ENCODE assay signal across 16 mouse cellular contexts in genomic region chr6:100995874-100996560, GRCm38 (mm10).
DNase-seq lines count a peak whose midpoint lies in the region; ATAC-seq lines count a peak whose summit lies in the region.
"Had no signal": no experiment of that assay in that cellular context is flagged by ENCODE, and none has a peak within 500 bp of the region (broad histone marks: within the 10 kb centered on the region; RNA-seq: fewer than 3 reads in every experiment).

No protein-coding gene starts in this region.

- ATAC-seq in forebrain, embryonic 12.5 days (ENCODE audit: low FRiP score) = peak; percentile 89
- ATAC-seq in forebrain, embryonic 14.5 days = peak; percentile 82
- peak; percentile 77 for ATAC-seq in hindbrain, embryonic 16.5 days
- peak; percentile 92 for ATAC-seq in neural tube, embryonic 12.5 days (ENCODE audit: low FRiP score, low read depth)
- ATAC-seq: intestine, embryonic 15.5 days had no signal

- H3K4me3 ChIP-seq in forebrain, embryonic 12.5 days (replicated peaks) = no peak overlapping the region
- no peak overlapping the region for H3K4me3 ChIP-seq in forebrain, embryonic 14.5 days (ENCODE audit: low read depth, low read length)
- no peak overlapping the region for H3K4me3 ChIP-seq in hindbrain, embryonic 16.5 days (ENCODE audit: low read length)
- no peak overlapping the region for H3K4me3 ChIP-seq in neural tube, embryonic 12.5 days
- H3K4me3 ChIP-seq: erythroblast, embryonic 14.5 days; intestine, embryonic 15.5 days; limb, embryonic 13.5 days had no signal

- 39% methylated on average over 6 of the region's 6 CpGs for WGBS in forebrain, embryonic 12.5 days
- 34% methylated on average over 6 of the region's 6 CpGs for whole genome bisulfite sequencing in forebrain, embryonic 14.5 days
- WGBS in hindbrain, embryonic 16.5 days = 9% methylated on average over 6 of the region's 6 CpGs
- 20% methylated on average over 6 of the region's 6 CpGs for WGBS in neural tube, embryonic 12.5 days

- peak; percentile 42 for DNase-seq in forebrain, embryonic 14.5 days (ENCODE audit: low spot score)
- no peak for DNase-seq in cerebellum, postnatal 14 days
- DNase-seq in left cerebral cortex, adult 11 months (ENCODE audit: low spot score) = no peak
- no peak for DNase-seq in thymus, postnatal 4 days
- DNase-seq: cerebellum, adult 11 months; heart, adult 18-20 months; kidney, postnatal 14 days; lung, postnatal 4 days; right cerebral cortex, adult 18-20 months; spleen, adult 18-20 months had no signal

- no peaks in the 10 kb centered on the region for H3K9me3 ChIP-seq in forebrain, embryonic 12.5 days
- no peaks in the 10 kb centered on the region for H3K9me3 ChIP-seq in forebrain, embryonic 14.5 days (replicated peaks; ENCODE audit: control insufficient read depth, low read length)
- H3K9me3 ChIP-seq in hindbrain, embryonic 16.5 days (ENCODE audit: control insufficient read depth, low read length) = no peaks in the 10 kb centered on the region
- H3K9me3 ChIP-seq in neural tube, embryonic 12.5 days = no peaks in the 10 kb centered on the region
- H3K9me3 ChIP-seq: intestine, embryonic 15.5 days; limb, embryonic 13.5 days had no signal

- H3K27ac ChIP-seq in forebrain, embryonic 12.5 days = peak overlapping the region; percentile 50; the same call in 1 of the 2 replicates
- H3K27ac ChIP-seq in forebrain, embryonic 14.5 days (ENCODE audit: low read depth, low read length) = no peak overlapping the region; the same call in 1 of the 2 replicates
- H3K27ac ChIP-seq in hindbrain, embryonic 16.5 days (ENCODE audit: low read depth, low read length) = no peak overlapping the region
- H3K27ac ChIP-seq in neural tube, embryonic 12.5 days = no peak overlapping the region
- H3K27ac ChIP-seq: intestine, embryonic 15.5 days; limb, embryonic 13.5 days had no signal

- H3K36me3 ChIP-seq in forebrain, embryonic 12.5 days (replicated peaks) = no peaks in the 10 kb centered on the region
- H3K36me3 ChIP-seq in forebrain, embryonic 14.5 days (ENCODE audit: control insufficient read depth, insufficient read depth, low read length) = no peaks in the 10 kb centered on the region
- no peaks in the 10 kb centered on the region for H3K36me3 ChIP-seq in hindbrain, embryonic 16.5 days (ENCODE audit: control insufficient read depth, insufficient read depth, low read length)
- no peaks in the 10 kb centered on the region for H3K36me3 ChIP-seq in neural tube, embryonic 12.5 days
- H3K36me3 ChIP-seq: intestine, embryonic 15.5 days; limb, embryonic 13.5 days had no signal

- peaks cover 8% of the 10 kb centered on the region for H3K4me1 ChIP-seq in forebrain, embryonic 12.5 days
- peaks cover 4% of the 10 kb centered on the region; the same call in 1 of the 2 replicates for H3K4me1 ChIP-seq in forebrain, embryonic 14.5 days (ENCODE audit: control insufficient read depth, insufficient read depth, low read length)
- H3K4me1 ChIP-seq in hindbrain, embryonic 16.5 days (ENCODE audit: control insufficient read depth, insufficient read depth, low read depth, low read length) = no peaks in the 10 kb centered on the region; the same call in 1 of the 2 replicates
- peaks cover 13% of the 10 kb centered on the region; the same call in 1 of the 2 replicates for H3K4me1 ChIP-seq in neural tube, embryonic 12.5 days
- H3K4me1 ChIP-seq: intestine, embryonic 15.5 days had no signal

- no peaks in the 10 kb centered on the region for H3K27me3 ChIP-seq in forebrain, embryonic 12.5 days
- no peaks in the 10 kb centered on the region for H3K27me3 ChIP-seq in forebrain, embryonic 14.5 days (replicated peaks; ENCODE audit: control insufficient read depth, insufficient read depth, low read length)
- H3K27me3 ChIP-seq in hindbrain, embryonic 16.5 days (replicated peaks; ENCODE audit: control insufficient read depth, insufficient read depth, low read length) = no peaks in the 10 kb centered on the region; the same call in 1 of the 2 replicates
- H3K27me3 ChIP-seq in neural tube, embryonic 12.5 days (replicated peaks) = no peaks in the 10 kb centered on the region; the same call in 1 of the 2 replicates
- H3K27me3 ChIP-seq: intestine, embryonic 15.5 days; limb, embryonic 13.5 days had no signal

- no peak overlapping the region for H3K9ac ChIP-seq in forebrain, embryonic 12.5 days
- no peak overlapping the region for H3K9ac ChIP-seq in forebrain, embryonic 14.5 days (ENCODE audit: low read length)
- H3K9ac ChIP-seq in hindbrain, embryonic 16.5 days (ENCODE audit: low read depth, low read length) = no peak overlapping the region
- H3K9ac ChIP-seq in neural tube, embryonic 12.5 days = no peak overlapping the region
- H3K9ac ChIP-seq: intestine, embryonic 15.5 days; limb, embryonic 13.5 days had no signal

- no peak overlapping the region for H3K4me2 ChIP-seq in forebrain, embryonic 12.5 days
- no peak overlapping the region for H3K4me2 ChIP-seq in forebrain, embryonic 14.5 days (ENCODE audit: low read length)
- H3K4me2 ChIP-seq in hindbrain, embryonic 16.5 days (ENCODE audit: low read length) = no peak overlapping the region
- H3K4me2 ChIP-seq in neural tube, embryonic 12.5 days (replicated peaks) = no peak overlapping the region
- H3K4me2 ChIP-seq: intestine, embryonic 15.5 days; limb, embryonic 13.5 days had no signal
